Mouse (Mus musculus) ovary, postnatal 36 days (tissue): ENCODE measurements at regions not wholly inside any gene's neighbourhood (a gene's known extent, or its start where the extent isn't known, plus 50 kb on each side); places are given as distances from the start of the nearest gene placed in this dataset.

ENCODE experiments used
- DNase-seq: peaks from one replicate; pipeline ENCODE4 v3.0.0; 2022; ENCODE audit warnings: low spot score, mixed read lengths

- no peak for DNase-seq
Observed at GRCm38 (mm10) chr12:7662027-7662426, 315.4 kb upstream of the Apob start.

- no peak for DNase-seq
Observed at GRCm38 (mm10) chr12:7670114-7670513, 307.3 kb upstream of the Apob start.

- DNase-seq, result no peak
Observed at GRCm38 (mm10) chr12:7670561-7670960, 306.9 kb upstream of the Apob start.

GRCm38 (mm10) chr12:7691996-7692395, 285.5 kb upstream of the Apob start:
- DNase-seq, result no peak

GRCm38 (mm10) chr12:7698324-7698944, 279.0 kb upstream of the Apob start:
- DNase-seq, result no peak

- DNase-seq, result no peak
Observed at GRCm38 (mm10) chr12:7709102-7709501, 268.3 kb upstream of the Apob start.

GRCm38 (mm10) chr12:7709872-7710271, 267.6 kb upstream of the Apob start:
- DNase-seq, result no peak

GRCm38 (mm10) chr12:7715091-7715490, 262.4 kb upstream of the Apob start:
- no peak for DNase-seq

- DNase-seq, result no peak
Observed at GRCm38 (mm10) chr12:7718556-7718955, 258.9 kb upstream of the Apob start.

- DNase-seq, result no peak
Observed at GRCm38 (mm10) chr12:7719080-7719479, 258.4 kb upstream of the Apob start.

- DNase-seq, result no peak
Observed at GRCm38 (mm10) chr12:7724992-7725391, 252.5 kb upstream of the Apob start.

GRCm38 (mm10) chr12:7738020-7738419, 239.4 kb upstream of the Apob start:
- no peak for DNase-seq

GRCm38 (mm10) chr12:7738629-7739351, 238.7 kb upstream of the Apob start:
- DNase-seq, result no peak

- DNase-seq, result no peak
Observed at GRCm38 (mm10) chr12:7739352-7739994, 238.0 kb upstream of the Apob start.

GRCm38 (mm10) chr12:7746708-7747107, 230.7 kb upstream of the Apob start:
- DNase-seq, result no peak

GRCm38 (mm10) chr12:7749319-7750238, 227.9 kb upstream of the Apob start:
- peak; percentile 6 for DNase-seq

GRCm38 (mm10) chr12:7754861-7755260, 222.6 kb upstream of the Apob start:
- DNase-seq, result no peak

- no peak for DNase-seq
Observed at GRCm38 (mm10) chr12:7764795-7765697, 212.4 kb upstream of the Apob start.

GRCm38 (mm10) chr12:7774127-7774526, 203.3 kb upstream of the Apob start:
- DNase-seq, result no peak

- no peak for DNase-seq
Observed at GRCm38 (mm10) chr12:7776335-7776734, 201.1 kb upstream of the Apob start.
